Mouse (Mus musculus) midbrain, embryonic 14.5 days (tissue): ENCODE data around the gene Olfr48. TPM values are rescaled to one million over a fixed set of nuclear protein-coding genes. Genes with fewer than 3 reads are reported as not detected.

Experiments
- ATAC-seq: fragments of 200-750 bp; cut with Nextera tagmentation; 2 replicates; pipeline ENCODE4 v1.8.0; 2017; ENCODE audit warnings: moderate number of reproducible peaks, moderate library complexity; ENCODE audit not compliant: low FRiP score, low TSS enrichment
- DNase-seq: peaks from one replicate; pipeline ENCODE4 v3.0.0-alpha.2; 2015
- H3K27ac ChIP-seq: fragments of 300-500 bp; sonication (generic); replicated peaks from 2 replicates; pipeline ENCODE4 v1.5.1; 2014; ENCODE audit warnings: mild to moderate bottlenecking, low read depth, low read length, moderate library complexity
- H3K27me3 ChIP-seq: fragments of 300-500 bp; sonication (generic); 2 replicates; pipeline ENCODE4 v1.6.1; 2014; ENCODE audit warnings: low read length, control low read depth, mixed read lengths; ENCODE audit not compliant: control insufficient read depth, insufficient read depth
- H3K36me3 ChIP-seq: fragments of 300-500 bp; sonication (generic); 2 replicates; pipeline ENCODE4 v1.6.1; 2014; ENCODE audit warnings: low read length, control low read depth; ENCODE audit not compliant: control insufficient read depth, insufficient read depth
- H3K4me1 ChIP-seq: fragments of 300-500 bp; sonication (generic); 2 replicates; pipeline ENCODE4 v1.6.1; 2014; ENCODE audit warnings: mild to moderate bottlenecking, antibody characterized with exemption, low read length, control low read depth; ENCODE audit not compliant: control insufficient read depth, insufficient read depth
- H3K4me2 ChIP-seq: fragments of 300-500 bp; sonication (generic); 2 replicates; pipeline ENCODE4 v1.6.1; 2014; ENCODE audit warnings: mild to moderate bottlenecking, low read length, moderate library complexity
- H3K4me3 ChIP-seq: fragments of 300-500 bp; sonication (generic); replicated peaks from 2 replicates; pipeline ENCODE4 v1.5.1; 2014; ENCODE audit warnings: low read depth, low read length
- H3K9ac ChIP-seq: fragments of 300-500 bp; sonication (generic); replicated peaks from 2 replicates; pipeline ENCODE4 v1.6.1; 2014; ENCODE audit warnings: mild to moderate bottlenecking, low read length, moderate library complexity
- H3K9me3 ChIP-seq: fragments of 300-500 bp; sonication (generic); 2 replicates; pipeline ENCODE4 v1.6.1; 2016; ENCODE audit warnings: low read length, control low read depth, mixed read lengths; ENCODE audit not compliant: control insufficient read depth
- WGBS: fragments of 180-500 bp; shearing (Covaris S2); extraction: QIAGEN DNeasy Blood & Tissue Kit; methylation state at CpG from one replicate; pipeline ENCODE4 v1.1.7; 2014; 5-methylcytosine and 5-hydroxymethylcytosine counted together
- polyA plus RNA-seq: library from polyadenylated mRNA; unstranded; fragments of >200 nt; fragmentation: Nextera tagmentation; extraction: Ambion mirVana; gene quantifications from 2 replicates; pipeline ENCODE4 v1.2.1, GENCODE M21; 2014

Olfr48 gene
- not detected in 2 replicates for polyA plus RNA-seq

- Histone ChIP-seq H3K27me3 (no peaks in the 10 kb centered on the region), H3K27ac (no peak within 1 kb of the TSS), H3K36me3 (no peaks in the 10 kb centered on the region), H3K9me3 (no peaks in the 10 kb centered on the region), H3K4me3 (no peak within 1 kb of the TSS), H3K4me1 (no peaks in the 10 kb centered on the region), H3K9ac (no peak within 1 kb of the TSS), H3K4me2 (no peak within 1 kb of the TSS)
- ATAC-seq (no peak), DNase-seq (no peak)
- 84% methylated on average over 5 of the region's 5 CpGs for WGBS
Measured at GRCm38 (mm10) chr2:89848105-89848504, at the start of gene Olfr48. Olfr48 (minus strand) TSS chr2:89848205.

DNA sequence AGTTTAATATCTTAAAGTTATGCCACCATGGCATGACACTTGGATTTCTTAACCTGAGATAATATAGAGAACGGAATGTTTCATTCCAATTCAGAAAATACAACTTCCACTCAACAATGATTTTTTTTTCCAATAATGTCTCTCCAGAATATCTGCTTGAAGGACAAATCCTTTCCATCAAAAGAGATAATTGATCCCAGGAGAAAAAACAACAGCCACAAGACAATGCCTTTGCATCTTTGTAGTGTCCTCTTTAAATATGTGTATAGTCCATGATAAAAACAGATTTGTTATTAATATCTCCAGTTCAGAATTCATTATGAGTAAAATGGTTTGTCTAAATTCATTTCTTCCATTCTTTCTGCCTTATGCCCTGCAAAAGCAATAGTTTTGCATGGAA, 30.1 kb upstream of the Olfr48 start, which contains the start of gene Olfr1257:
TSS of gene Olfr1257 (plus strand) at position 301 of the 400 bp plus-strand sequence.
- Histone ChIP-seq H3K4me3 (no peak within 1 kb of the TSS), H3K9me3 (no peaks in the 10 kb centered on the region), H3K27me3 (no peaks in the 10 kb centered on the region), H3K4me2 (no peak within 1 kb of the TSS), H3K27ac (no peak within 1 kb of the TSS), H3K4me1 (no peaks in the 10 kb centered on the region), H3K9ac (no peak within 1 kb of the TSS), H3K36me3 (no peaks in the 10 kb centered on the region)
- no peak for ATAC-seq
- no peak for DNase-seq
- WGBS = 89% methylated on average over 1 of the region's 1 CpGs

- WGBS = 95% methylated on average over 1 of the region's 1 CpGs
- no peaks in the 10 kb centered on the region for H3K9me3 ChIP-seq
- no peak for DNase-seq
- H3K9ac ChIP-seq = no peak overlapping the region
- H3K4me1 ChIP-seq = no peaks in the 10 kb centered on the region
- H3K27ac ChIP-seq = no peak overlapping the region
- no peak for ATAC-seq
- H3K4me2 ChIP-seq = no peak overlapping the region
- no peaks in the 10 kb centered on the region for H3K27me3 ChIP-seq
- no peak overlapping the region for H3K4me3 ChIP-seq
- no peaks in the 10 kb centered on the region for H3K36me3 ChIP-seq
Measured at GRCm38 (mm10) chr2:89849230-89849629, 1.2 kb upstream of the Olfr48 start.

- no peak for ATAC-seq
- WGBS = 46% methylated on average over 2 of the region's 2 CpGs
- no peaks in the 10 kb centered on the region for H3K9me3 ChIP-seq
Measured at GRCm38 (mm10) chr2:89841455-89841854, 6.5 kb downstream of the Olfr48 start, which contains the start of gene Olfr1256. Olfr1256 (minus strand) TSS chr2:89841555.

DNA sequence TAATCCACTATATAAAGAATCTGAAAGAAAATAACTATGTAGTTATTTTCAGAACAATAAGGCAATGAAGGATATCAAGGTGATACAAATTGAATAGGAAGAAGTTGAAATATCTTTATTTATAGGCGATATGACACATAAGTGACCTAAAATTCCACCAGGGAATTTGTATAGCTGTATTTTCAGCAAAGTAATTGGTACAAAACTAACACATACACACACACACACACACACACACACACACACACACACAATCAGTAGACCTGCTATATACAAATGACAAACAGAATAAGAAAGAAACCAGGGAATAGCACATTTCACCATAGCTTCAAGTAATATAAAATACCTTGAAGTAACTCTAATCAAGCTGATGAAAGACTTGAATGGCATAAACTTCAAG, 27.8 kb downstream of the Olfr48 start:
- DNase-seq (no peak), ATAC-seq (no peak)
- Histone ChIP-seq H3K4me2 (no peak overlapping the region), H3K4me1 (no peaks in the 10 kb centered on the region), H3K9ac (no peak overlapping the region), H3K4me3 (no peak overlapping the region), H3K9me3 (no peaks in the 10 kb centered on the region), H3K27me3 (no peaks in the 10 kb centered on the region), H3K27ac (no peak overlapping the region), H3K36me3 (no peaks in the 10 kb centered on the region)
- WGBS = 85% methylated on average over 1 of the region's 1 CpGs

More at GRCm38 (mm10) chr2:89841455-89841854, 6.5 kb downstream of the Olfr48 start, which contains the start of gene Olfr1256:
- no peaks in the 10 kb centered on the region for H3K27me3 ChIP-seq
- H3K4me3 ChIP-seq = no peak within 1 kb of the TSS
- no peak for DNase-seq
- H3K4me1 ChIP-seq = no peaks in the 10 kb centered on the region
- H3K9ac ChIP-seq = no peak within 1 kb of the TSS
- H3K36me3 ChIP-seq = no peaks in the 10 kb centered on the region
- H3K27ac ChIP-seq = no peak within 1 kb of the TSS
- H3K4me2 ChIP-seq = no peak within 1 kb of the TSS

- DNase-seq (peak; percentile 1), ATAC-seq (no peak)
- no peaks in the 10 kb centered on the region for H3K36me3 ChIP-seq
- H3K4me1 ChIP-seq = no peaks in the 10 kb centered on the region
- H3K27ac ChIP-seq = no peak within 1 kb of the TSS
- H3K4me3 ChIP-seq = no peak within 1 kb of the TSS
- H3K27me3 ChIP-seq = no peaks in the 10 kb centered on the region
- H3K9me3 ChIP-seq = no peaks in the 10 kb centered on the region
- WGBS = 87% methylated on average over 3 of the region's 3 CpGs
- H3K4me2 ChIP-seq = no peak within 1 kb of the TSS
- no peak within 1 kb of the TSS for H3K9ac ChIP-seq
Measured at GRCm38 (mm10) chr2:89811751-89812150, 36.3 kb downstream of the Olfr48 start, which contains the start of gene Olfr1255. Olfr1255 (plus strand) TSS chr2:89812051.

DNA sequence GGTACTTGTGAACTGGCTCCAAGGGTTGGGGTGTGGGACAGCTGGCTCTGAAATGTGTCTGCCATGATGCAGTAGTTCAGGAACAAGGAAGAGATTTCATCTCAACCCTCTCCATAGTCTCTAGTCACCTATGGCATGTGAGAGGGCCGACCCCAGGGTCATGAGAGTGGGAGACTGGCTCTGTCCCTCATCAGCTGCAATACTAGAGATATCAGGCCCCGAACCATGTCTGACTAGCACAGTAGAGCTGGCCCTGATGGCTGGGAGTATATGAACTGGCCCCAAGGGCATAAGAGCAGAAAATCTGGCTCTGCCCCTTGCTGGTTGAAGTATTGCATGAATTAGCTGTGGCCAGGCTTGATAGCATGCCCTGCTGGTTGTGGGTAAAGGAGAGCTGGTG, 37.3 kb downstream of the Olfr48 start:
- H3K9me3 ChIP-seq = no peaks in the 10 kb centered on the region
- 87% methylated on average over 2 of the region's 2 CpGs for WGBS
- no peak overlapping the region for H3K4me2 ChIP-seq
- DNase-seq = no peak
- no peaks in the 10 kb centered on the region for H3K27me3 ChIP-seq
- H3K27ac ChIP-seq = no peak overlapping the region
- no peak overlapping the region for H3K4me3 ChIP-seq
- H3K9ac ChIP-seq = no peak overlapping the region
- H3K36me3 ChIP-seq = no peaks in the 10 kb centered on the region
- no peak for ATAC-seq
- no peaks in the 10 kb centered on the region for H3K4me1 ChIP-seq

- Histone ChIP-seq H3K4me3 (no peak overlapping the region), H3K4me1 (no peaks in the 10 kb centered on the region), H3K4me2 (no peak overlapping the region), H3K27me3 (no peaks in the 10 kb centered on the region), H3K9me3 (no peaks in the 10 kb centered on the region), H3K27ac (no peak overlapping the region), H3K36me3 (no peaks in the 10 kb centered on the region), H3K9ac (no peak overlapping the region)
- DNase-seq (peak; percentile 1), ATAC-seq (no peak)
- WGBS = 97% methylated on average over 3 of the region's 3 CpGs
Measured at GRCm38 (mm10) chr2:89799583-89799982, 48.4 kb downstream of the Olfr48 start.

DNA sequence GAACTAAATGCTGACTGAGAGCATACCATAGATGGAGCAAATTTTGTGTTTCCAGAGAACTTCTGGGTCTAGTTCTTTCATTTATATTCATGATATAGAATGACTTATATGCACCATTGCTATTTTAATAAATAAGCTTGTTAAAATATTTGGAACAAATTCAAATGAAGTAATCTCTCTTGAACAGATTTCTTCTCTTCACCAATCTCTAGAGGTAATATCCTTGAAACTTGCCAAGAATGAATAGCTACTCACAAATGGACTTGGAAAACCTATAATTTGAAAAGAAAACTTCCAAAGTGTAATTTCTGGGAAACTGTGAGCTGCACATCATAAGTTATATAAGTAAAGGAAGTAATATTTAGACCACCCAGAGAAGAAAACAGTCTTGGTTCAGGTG, 54.5 kb downstream of the Olfr48 start, which contains the start of gene Olfr1254:
TSS of gene Olfr1254 (minus strand) at position 101 of the 400 bp plus-strand sequence.
- H3K27me3 ChIP-seq = no peaks in the 10 kb centered on the region
- H3K9me3 ChIP-seq = no peaks in the 10 kb centered on the region
- no peaks in the 10 kb centered on the region for H3K4me1 ChIP-seq
- DNase-seq (no peak), ATAC-seq (no peak)
- H3K4me2 ChIP-seq = no peak within 1 kb of the TSS
- H3K4me3 ChIP-seq = no peak within 1 kb of the TSS
- no peak within 1 kb of the TSS for H3K9ac ChIP-seq
- H3K36me3 ChIP-seq = no peaks in the 10 kb centered on the region
- no peak within 1 kb of the TSS for H3K27ac ChIP-seq
